Mouse (Mus musculus) hindbrain, embryonic 11.5 days (tissue): ENCODE data around the gene Arhgap23. TPM values are rescaled to one million over a fixed set of nuclear protein-coding genes. Genes with fewer than 3 reads are reported as not detected.

Experiments used
- ATAC-seq: fragments of 200-750 bp; cut with Nextera tagmentation; 2 replicates; pipeline ENCODE4 v1.8.0; 2017; ENCODE audit warnings: mild to moderate bottlenecking, moderate TSS enrichment, moderate library complexity; ENCODE audit not compliant: low FRiP score
- DNase-seq: peaks from one replicate; pipeline ENCODE4 v3.0.0-alpha.2; 2015; ENCODE audit warnings: low spot score
- H3K27ac ChIP-seq: fragments of 300-500 bp; sonication (generic); 2 replicates; pipeline ENCODE4 v1.5.1; 2014; ENCODE audit warnings: mild to moderate bottlenecking, low read depth, low read length
- H3K27me3 ChIP-seq: fragments of 300-500 bp; sonication (generic); 2 replicates; pipeline ENCODE4 v1.6.1; 2014; ENCODE audit warnings: mild to moderate bottlenecking, low read length, moderate library complexity, mixed read lengths; ENCODE audit not compliant: control insufficient read depth, insufficient read depth
- H3K36me3 ChIP-seq: fragments of 300-500 bp; sonication (generic); 2 replicates; pipeline ENCODE4 v1.6.1; 2014; ENCODE audit warnings: mild to moderate bottlenecking, low read length, moderate library complexity, mixed read lengths; ENCODE audit not compliant: control insufficient read depth, insufficient read depth
- H3K4me1 ChIP-seq: fragments of 300-500 bp; sonication (generic); replicated peaks from 2 replicates; pipeline ENCODE4 v1.6.1; 2014; ENCODE audit warnings: low read length, mixed read lengths; ENCODE audit not compliant: control insufficient read depth, insufficient read depth
- H3K4me2 ChIP-seq: fragments of 300-500 bp; sonication (generic); replicated peaks from 2 replicates; pipeline ENCODE4 v1.6.1; 2014; ENCODE audit warnings: mild to moderate bottlenecking, low read depth, low read length
- H3K4me3 ChIP-seq: fragments of 300-500 bp; sonication (generic); 2 replicates; pipeline ENCODE4 v1.5.1; 2014; ENCODE audit warnings: low read depth, low read length
- H3K9ac ChIP-seq: fragments of 300-500 bp; sonication (generic); 2 replicates; pipeline ENCODE4 v1.6.1; 2014; ENCODE audit warnings: low read depth, low read length
- H3K9me3 ChIP-seq: fragments of 300-500 bp; sonication (generic); 2 replicates; pipeline ENCODE4 v1.6.1; 2016; ENCODE audit warnings: low read length; ENCODE audit not compliant: control insufficient read depth
- WGBS: fragments of 180-500 bp; shearing (Covaris S2); extraction: QIAGEN DNeasy Blood & Tissue Kit; methylation state at CpG from one replicate; pipeline ENCODE4 v1.1.7; 2014; 5-methylcytosine and 5-hydroxymethylcytosine counted together
- polyA plus RNA-seq: library from polyadenylated mRNA; unstranded; fragments of >200 nt; fragmentation: Nextera tagmentation; extraction: Ambion mirVana; gene quantifications from 2 replicates; pipeline ENCODE4 v1.2.1, GENCODE M21; 2014

Gene Arhgap23
- polyA plus RNA-seq, 1 experiment from 2014 or later = 3.5 TPM

- DNase-seq = no peak
- H3K9ac ChIP-seq = no peak overlapping the region
- H3K4me1 ChIP-seq = peaks cover 16% of the 10 kb centered on the region; the same call in 1 of the 2 replicates
- H3K27me3 ChIP-seq = peaks cover 37% of the 10 kb centered on the region
- no peaks in the 10 kb centered on the region for H3K36me3 ChIP-seq
- H3K9me3 ChIP-seq = no peaks in the 10 kb centered on the region
- WGBS = 95% methylated on average over 6 of the region's 6 CpGs
- ATAC-seq = no peak
- H3K27ac ChIP-seq = no peak overlapping the region
- no peak overlapping the region for H3K4me2 ChIP-seq
- H3K4me3 ChIP-seq = no peak overlapping the region
Observed at GRCm38 (mm10) chr11:97530069-97530468, 114.7 kb downstream of the Arhgap23 start.

GRCm38 (mm10) chr11:97530961-97531360, 115.6 kb downstream of the Arhgap23 start:
- Histone ChIP-seq H3K36me3 (no peaks in the 10 kb centered on the region), H3K27me3 (peaks cover 46% of the 10 kb centered on the region), H3K9ac (no peak overlapping the region), H3K4me1 (peaks cover 18% of the 10 kb centered on the region; the same call in 1 of the 2 replicates), H3K9me3 (no peaks in the 10 kb centered on the region), H3K4me3 (no peak overlapping the region), H3K27ac (no peak overlapping the region), H3K4me2 (no peak overlapping the region)
- WGBS = 71% methylated on average over 5 of the region's 5 CpGs
- ATAC-seq (no peak), DNase-seq (no peak)

- peaks cover 53% of the 10 kb centered on the region for H3K27me3 ChIP-seq
- peak; percentile 55 for ATAC-seq
Observed at GRCm38 (mm10) chr11:97531381-97532260, 116.3 kb downstream of the Arhgap23 start.

GRCm38 (mm10) chr11:97532354-97532753, 117.0 kb downstream of the Arhgap23 start:
- H3K4me3 ChIP-seq = peak overlapping the region; percentile 39; the same call in 1 of the 2 replicates
- 20% methylated on average over 8 of the region's 8 CpGs for WGBS

More at GRCm38 (mm10) chr11:97531381-97532260, 116.3 kb downstream of the Arhgap23 start:
- Histone ChIP-seq H3K9me3 (no peaks in the 10 kb centered on the region), H3K4me2 (peak overlapping the region; percentile 89), H3K27ac (no peak overlapping the region), H3K4me1 (peaks cover 18% of the 10 kb centered on the region; the same call in 1 of the 2 replicates), H3K36me3 (no peaks in the 10 kb centered on the region), H3K4me3 (peak overlapping the region; percentile 39), H3K9ac (peak overlapping the region; percentile 45; the same call in 1 of the 2 replicates)
- DNase-seq = peak; percentile 95
- WGBS = 7% methylated on average over 46 of the region's 46 CpGs

GRCm38 (mm10) chr11:97532950-97533582, 117.7 kb downstream of the Arhgap23 start:
- Histone ChIP-seq H3K9ac (no peak overlapping the region), H3K36me3 (no peaks in the 10 kb centered on the region), H3K9me3 (no peaks in the 10 kb centered on the region), H3K27me3 (peaks cover 67% of the 10 kb centered on the region), H3K4me3 (no peak overlapping the region), H3K4me2 (peak overlapping the region; percentile 30), H3K4me1 (peaks cover 18% of the 10 kb centered on the region; the same call in 1 of the 2 replicates), H3K27ac (no peak overlapping the region)
- peak; percentile 60 for DNase-seq
- WGBS = 5% methylated on average over 16 of the region's 20 CpGs
- ATAC-seq = peak; percentile 33; the same call in 1 of the 2 replicates

More at GRCm38 (mm10) chr11:97532354-97532753, 117.0 kb downstream of the Arhgap23 start:
- no peak overlapping the region for H3K9ac ChIP-seq
- no peaks in the 10 kb centered on the region for H3K9me3 ChIP-seq
- 0 out of 2 replicates have a peak, but pooled peaks have one; percentile 3 for ATAC-seq
- peaks cover 18% of the 10 kb centered on the region; the same call in 1 of the 2 replicates for H3K4me1 ChIP-seq
- H3K36me3 ChIP-seq = no peaks in the 10 kb centered on the region
- no peak overlapping the region for H3K27ac ChIP-seq
- H3K4me2 ChIP-seq = peak overlapping the region; percentile 89; the same call in 1 of the 2 replicates
- H3K27me3 ChIP-seq = peaks cover 60% of the 10 kb centered on the region
- DNase-seq = peak; percentile 27

- DNase-seq (peak; percentile 20), ATAC-seq (no peak)
- Histone ChIP-seq H3K4me1 (peaks cover 18% of the 10 kb centered on the region; the same call in 1 of the 2 replicates), H3K36me3 (no peaks in the 10 kb centered on the region), H3K4me2 (no peak overlapping the region), H3K27me3 (peaks cover 68% of the 10 kb centered on the region), H3K27ac (no peak overlapping the region), H3K9me3 (no peaks in the 10 kb centered on the region), H3K4me3 (no peak overlapping the region), H3K9ac (no peak overlapping the region)
- 19% methylated on average over 6 of the region's 7 CpGs for WGBS
Observed at GRCm38 (mm10) chr11:97533653-97534052, 118.3 kb downstream of the Arhgap23 start.

- ATAC-seq (no peak), DNase-seq (peak; percentile 65)
- no peaks in the 10 kb centered on the region for H3K9me3 ChIP-seq
- no peak overlapping the region for H3K27ac ChIP-seq
- peak overlapping the region; percentile 23; the same call in 1 of the 2 replicates for H3K9ac ChIP-seq
- no peaks in the 10 kb centered on the region for H3K36me3 ChIP-seq
- H3K4me1 ChIP-seq = peaks cover 21% of the 10 kb centered on the region
- H3K4me2 ChIP-seq = peak overlapping the region; percentile 20
- 2% methylated on average over 94 of the region's 95 CpGs for WGBS
- H3K27me3 ChIP-seq = peaks cover 68% of the 10 kb centered on the region
- peak overlapping the region; percentile 22 for H3K4me3 ChIP-seq
Observed at GRCm38 (mm10) chr11:97534442-97535307, 119.3 kb downstream of the Arhgap23 start.

- no peak overlapping the region for H3K9ac ChIP-seq
- H3K4me3 ChIP-seq = no peak overlapping the region
- H3K4me1 ChIP-seq = peaks cover 21% of the 10 kb centered on the region
- H3K36me3 ChIP-seq = no peaks in the 10 kb centered on the region
- no peak overlapping the region for H3K27ac ChIP-seq
- H3K27me3 ChIP-seq = peaks cover 68% of the 10 kb centered on the region
- 25% methylated on average over 5 of the region's 5 CpGs for WGBS
- DNase-seq = no peak
- H3K4me2 ChIP-seq = no peak overlapping the region
- ATAC-seq = no peak
- no peaks in the 10 kb centered on the region for H3K9me3 ChIP-seq
Observed at GRCm38 (mm10) chr11:97535308-97535630, 119.9 kb downstream of the Arhgap23 start.
